Mouse (Mus musculus): ENCODE measurements at regions not wholly inside any gene's neighbourhood (a gene's known extent, or its start where the extent isn't known, plus 50 kb on each side); places are given as distances from the start of the nearest gene placed in this dataset.

DNA sequence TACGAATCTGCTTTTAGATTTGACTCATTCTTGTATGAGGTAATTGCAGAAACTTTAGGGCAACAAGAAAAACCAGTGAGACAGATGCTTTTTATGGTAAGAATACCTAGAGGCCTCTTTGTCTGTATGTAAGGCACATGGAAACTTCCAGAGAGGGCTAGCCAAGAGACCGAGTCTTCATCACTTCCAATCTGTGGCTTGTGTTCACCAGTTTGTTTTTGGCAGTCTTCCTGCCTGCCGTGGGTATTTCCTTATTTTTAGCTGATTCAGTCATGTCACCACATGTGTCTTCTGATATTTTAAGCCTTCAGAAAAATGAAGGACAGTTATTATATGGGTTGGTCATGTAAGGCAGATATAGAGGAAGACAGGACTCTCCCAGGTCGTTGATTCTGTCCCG, 100.2 kb upstream of the Ncam1 start:
- TF ChIP-seq CTCF (IDR thresholded peaks at IDR 0.05; ENCODE audit: insufficient read depth, low read depth, low read length) (no peak), POLR2A (IDR thresholded peaks at IDR 0.05; ENCODE audit: insufficient read depth, low read depth, low read length) (no peak)
